Comparison of ENCODE assay signal across 8 mouse cellular contexts in genomic region chr6:131418770-131419169, GRCm38 (mm10). TPM values are rescaled to one million over a fixed set of nuclear protein-coding genes. Genes with fewer than 3 reads are reported as not detected.
DNase-seq lines count a peak whose midpoint lies in the region; ATAC-seq and TF ChIP-seq lines count a peak whose summit lies in the region.

No protein-coding gene starts in this region.

- H3ac ChIP-seq in myocyte (ENCODE audit: control insufficient read depth, insufficient read length), result no peak overlapping the region

- peak; percentile 19 to 67; a peak in 2 of 4 replicates for TF ChIP-seq CTCF in CH12.LX (conservative IDR thresholded peaks at IDR 0.05 in 1 of 2, IDR thresholded peaks at IDR 0.05 in 1 of 2; ENCODE audit: low read depth in 2 of 2, low read length in 2 of 2)

- no peak for TF ChIP-seq POLR2A in CH12.LX (IDR thresholded peaks at IDR 0.05; ENCODE audit: low read depth, low read length)
- TF ChIP-seq POLR2A in myocyte (IDR thresholded peaks at IDR 0.05; ENCODE audit: insufficient read length, low read depth), result no peak

- H3K9ac ChIP-seq in hindbrain, embryonic 14.5 days, result no peak overlapping the region
- no peak overlapping the region for H3K9ac ChIP-seq in hindbrain, embryonic 12.5 days
- H3K9ac ChIP-seq in CH12.LX (ENCODE audit: insufficient read depth, low read depth), result no peak overlapping the region

- H3K4me2 ChIP-seq in hindbrain, embryonic 14.5 days (replicated peaks), result no peak overlapping the region
- H3K4me2 ChIP-seq in hindbrain, embryonic 12.5 days (replicated peaks), result no peak overlapping the region
- H3K4me2 ChIP-seq in CH12.LX (ENCODE audit: insufficient read depth, low read depth, poor library complexity, severe bottlenecking) (peak overlapping the region; percentile 67; the same call in 1 of the 2 replicates), myocyte (ENCODE audit: low read depth) (peak overlapping the region; percentile 60)

- H3K4me1 ChIP-seq in hindbrain, embryonic 14.5 days (replicated peaks; ENCODE audit: control insufficient read depth, insufficient read depth, low read length), result no peaks in the 10 kb centered on the region
- H3K4me1 ChIP-seq in hindbrain, embryonic 12.5 days, result no peaks in the 10 kb centered on the region
- H3K4me1 ChIP-seq in CH12.LX (ENCODE audit: control insufficient read depth in 1 of 2, insufficient read depth in 2 of 2), result no peaks in the 10 kb centered on the region; a peak in 1 of 4 replicates

- dilution Hi-C loops in CH12.LX (cut with MboI; ENCODE audit: extremely low pct_ligation_motif_present, extremely low pct_unique_long_range_greater_than_20kb, low sequenced_read_pairs), result no loop called here

- ATAC-seq in hindbrain, embryonic 14.5 days (ENCODE audit: low FRiP score), result no peak
- ATAC-seq in hindbrain, embryonic 12.5 days (ENCODE audit: low FRiP score), result no peak
- ATAC-seq in granulocyte monocyte progenitor cell, adult 5-6 weeks (replicated peaks; ENCODE audit: poor library complexity, severe bottlenecking), result peak; percentile 43

- H3K4me3 ChIP-seq in hindbrain, embryonic 14.5 days (replicated peaks; ENCODE audit: low read length), result no peak overlapping the region
- no peak overlapping the region for H3K4me3 ChIP-seq in hindbrain, embryonic 12.5 days
- H3K4me3 ChIP-seq in CH12.LX (replicated peaks in 1 of 3; ENCODE audit: low read depth in 2 of 3, low read length in 2 of 3, poor library complexity in 1 of 3) (no peak overlapping the region), myocyte (no peak overlapping the region)

- no peak for TF ChIP-seq EP300 in CH12.LX (IDR thresholded peaks at IDR 0.05; ENCODE audit: low read length)

- in situ Hi-C loops in CH12.LX (cut with MboI; ENCODE audit: low pct_ligation_motif_present, low pct_unique_long_range_greater_than_20kb, low sequenced_read_pairs), result no loop called here

- H3K79me2 ChIP-seq in CH12.LX (replicated peaks; ENCODE audit: control insufficient read depth, extremely low read depth, insufficient read depth, poor library complexity, severe bottlenecking), result no peaks in the 10 kb centered on the region
- H3K79me2 ChIP-seq in myocyte (ENCODE audit: control insufficient read depth, insufficient read depth), result no peaks in the 10 kb centered on the region

- H3K36me3 ChIP-seq in hindbrain, embryonic 14.5 days (replicated peaks; ENCODE audit: control insufficient read depth, insufficient read depth), result no peaks in the 10 kb centered on the region
- no peaks in the 10 kb centered on the region for H3K36me3 ChIP-seq in hindbrain, embryonic 12.5 days
- no peaks in the 10 kb centered on the region for H3K36me3 ChIP-seq in CH12.LX (replicated peaks in 1 of 2; ENCODE audit: control insufficient read depth in 1 of 2, insufficient read depth in 1 of 2, low read length in 1 of 2)
- H3K36me3 ChIP-seq in myocyte (ENCODE audit: control insufficient read depth, insufficient read depth), result no peaks in the 10 kb centered on the region

- H3K27me3 ChIP-seq in hindbrain, embryonic 14.5 days (ENCODE audit: control insufficient read depth, insufficient read depth, low read length), result no peaks in the 10 kb centered on the region
- H3K27me3 ChIP-seq in hindbrain, embryonic 12.5 days, result no peaks in the 10 kb centered on the region
- H3K27me3 ChIP-seq in CH12.LX (replicated peaks) (peaks cover 5% of the 10 kb centered on the region), myocyte (ENCODE audit: control insufficient read depth, insufficient read depth, insufficient read length) (no peaks in the 10 kb centered on the region)

- no peak overlapping the region for H3K27ac ChIP-seq in hindbrain, embryonic 14.5 days
- no peak overlapping the region for H3K27ac ChIP-seq in hindbrain, embryonic 12.5 days
- no peak overlapping the region for H3K27ac ChIP-seq in CH12.LX (ENCODE audit: insufficient read depth, low read depth)

- peak; percentile 71 for DNase-seq in hindbrain, embryonic 14.5 days (ENCODE audit: low spot score)
- peak; percentile 28 for DNase-seq in CH12.LX (ENCODE audit: extremely low read depth)
- DNase-seq in c-Kit-positive CD71-positive TER-119-positive erythroid progenitor cells, embryonic 14.5 days (ENCODE audit: low spot score), result peak; percentile 14
- DNase-seq in kidney, postnatal 14 days, result peak; percentile 74
- no peak for DNase-seq in spleen, adult 18-20 months

- peak; percentile 70 for TF ChIP-seq RAD21 in CH12.LX (IDR thresholded peaks at IDR 0.05; ENCODE audit: low read depth, low read length)

- no peaks in the 10 kb centered on the region for H3K9me3 ChIP-seq in hindbrain, embryonic 14.5 days (ENCODE audit: control insufficient read depth, low read length)
- H3K9me3 ChIP-seq in hindbrain, embryonic 12.5 days (replicated peaks), result no peaks in the 10 kb centered on the region
- H3K9me3 ChIP-seq in CH12.LX (replicated peaks; ENCODE audit: low read length), result no peaks in the 10 kb centered on the region

TF ChIP-seq in CH12.LX, 34 proteins besides CTCF, POLR2A, EP300 and RAD21:
- no peak for TF ChIP-seq MAFK (IDR thresholded peaks at IDR 0.05; ENCODE audit: insufficient replicate concordance, low read length)
- no peak for TF ChIP-seq IRF4 (IDR thresholded peaks at IDR 0.05; ENCODE audit: low read depth, low read length)
- TF ChIP-seq SMC3 (IDR thresholded peaks at IDR 0.05; ENCODE audit: low read depth, low read length), result peak; percentile 60
- no peak for TF ChIP-seq E2F4 (IDR thresholded peaks at IDR 0.05; ENCODE audit: insufficient replicate concordance, low read depth, low read length)
- TF ChIP-seq ZMIZ1 (IDR thresholded peaks at IDR 0.05; ENCODE audit: low read depth, low read length), result no peak
TF ChIP-seq in CH12.LX: peak in this region for 1.

TF ChIP-seq in myocyte, 11 proteins besides CTCF, POLR2A, EP300 and RAD21:
- no peak for TF ChIP-seq MYOD1 (IDR thresholded peaks at IDR 0.05; ENCODE audit: control insufficient read depth in 1 of 3, insufficient read length in 2 of 3, low read depth in 2 of 3)
- TF ChIP-seq CEBPB (IDR thresholded peaks at IDR 0.05; ENCODE audit: insufficient read depth, poor library complexity, severe bottlenecking), result no peak
- no peak for TF ChIP-seq REST (IDR thresholded peaks at IDR 0.05; ENCODE audit: insufficient read depth, insufficient read length)
- no peak for TF ChIP-seq POLR2AphosphoS2 (IDR thresholded peaks at IDR 0.05; ENCODE audit: insufficient read length, low read depth)
- TF ChIP-seq USF1 (IDR thresholded peaks at IDR 0.05; ENCODE audit: low read depth), result no peak
- no peak for TF ChIP-seq SRF (IDR thresholded peaks at IDR 0.05; ENCODE audit: control insufficient read depth, insufficient read length, low read depth)

RNA-seq across cellular contexts. Expression of gene Ybx3, which starts 30.5 kb away (rescaled TPM):
- polyA plus RNA-seq in hindbrain, embryonic 14.5 days (2014; fragmentation: Nextera tagmentation; extraction: Ambion mirVana), result 30.6 and 33.4 TPM in 2 replicates
- polyA plus RNA-seq in hindbrain, embryonic 12.5 days (2016; fragmentation: Nextera tagmentation; extraction: Ambion mirVana), result 24.6 and 26.4 TPM in 2 replicates
- total RNA-seq in CH12.LX (2012; rRNA removed) (410 and 435 TPM in 2 replicates), CH12.LX (2014; rRNA removed) (391 and 415 TPM in 2 replicates)
- polyA plus RNA-seq in CH12.LX (2012; ENCODE audit: insufficient read length, low read depth) (528 and 620 TPM in 2 replicates), myocyte (2012; fragmentation: generic; extraction: Trizol) (768 TPM)
- 324 and 391 TPM in 2 replicates for total RNA-seq in granulocyte monocyte progenitor cell, adult 5-6 weeks (2014; fragmentation: Nextera tagmentation)
- 563 and 635 TPM in 2 replicates for total RNA-seq in granulocyte monocyte progenitor cell, adult 5-6 weeks (2017)

Comparison
In these comparisons a context has a peak if more than half of its experiments do, and no peak if none do; other contexts are left out.
1. DNase-seq: peak in hindbrain, embryonic 14.5 days (single experiment), CH12.LX (single experiment), c-Kit-positive CD71-positive TER-119-positive erythroid progenitor cells, embryonic 14.5 days (single experiment) and kidney, postnatal 14 days (single experiment); none in spleen, adult 18-20 months (0 of 2).
2. H3K4me2 ChIP-seq: peak in CH12.LX (single experiment) and myocyte (single experiment); none in hindbrain, embryonic 14.5 days (single experiment) and hindbrain, embryonic 12.5 days (single experiment).
3. RNA of gene Ybx3, which starts 30.5 kb away (polyA plus RNA-seq): 768 TPM in myocyte (single experiment) and 528 to 620 TPM in CH12.LX; 30.6 to 33.4 TPM in hindbrain, embryonic 14.5 days and 24.6 to 26.4 TPM in hindbrain, embryonic 12.5 days; every median in the first group is over 10 times any median in the second.